Mouse (Mus musculus): ENCODE data around the gene Pde7b. TPM values are rescaled to one million over a fixed set of nuclear protein-coding genes. Genes with fewer than 3 reads are reported as not detected.

Gene Pde7b
- polyA plus RNA-seq, 1 experiment: not detected

DNA sequence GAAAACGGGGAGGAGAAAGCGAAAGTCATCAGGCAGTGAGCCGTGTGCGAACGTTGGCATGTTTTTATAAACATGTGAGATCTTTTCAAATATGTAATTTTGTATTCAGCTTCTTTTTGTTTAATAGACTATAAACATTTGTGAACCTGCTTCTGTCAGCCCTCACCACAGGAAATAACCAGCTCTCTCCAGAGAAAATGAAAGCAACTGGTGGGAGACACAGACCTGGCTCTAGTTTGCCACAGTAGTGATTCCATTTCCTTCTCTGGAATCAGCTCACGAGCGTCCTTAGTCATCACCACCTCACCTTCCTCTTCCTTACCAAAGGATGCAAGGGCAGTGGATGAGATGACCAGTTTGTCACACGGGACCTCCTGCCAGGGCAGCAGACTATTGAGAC lies 252.9 kb downstream of the Pde7b start:
- Histone ChIP-seq H3K27ac (ENCODE audit: insufficient read depth, low read depth, low read length) (no peak overlapping the region), H3K4me1 (ENCODE audit: control insufficient read depth, insufficient read depth, low read length) (peaks cover 12% of the 10 kb centered on the region), H3K4me3 (ENCODE audit: insufficient read depth, low read depth, low read length) (no peak overlapping the region)
- WGBS: 86% methylated on average over 8 of the region's 8 CpGs
- no peak for TF ChIP-seq POLR2A (IDR thresholded peaks at IDR 0.05; ENCODE audit: insufficient read depth, low read depth, low read length)

DNA sequence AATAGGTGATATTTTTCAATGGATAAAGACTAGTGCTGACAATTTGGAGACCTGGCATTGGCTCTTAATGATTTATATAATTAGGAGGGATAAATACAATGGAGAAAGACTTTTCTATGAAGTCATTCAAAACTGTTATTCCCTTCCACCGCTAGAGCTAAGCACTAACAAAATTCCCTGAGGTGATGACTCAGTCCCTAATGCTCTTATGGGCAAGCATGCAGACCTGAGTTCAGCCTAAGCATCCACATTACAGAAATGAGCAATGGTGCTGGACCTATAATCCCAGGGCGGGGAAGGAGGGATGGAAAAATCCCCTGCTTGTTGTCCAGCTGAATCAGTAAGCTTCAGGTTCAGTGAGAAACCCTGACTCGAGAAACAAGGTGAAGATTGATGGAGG lies 260.2 kb downstream of the Pde7b start:
- TF ChIP-seq POLR2A (IDR thresholded peaks at IDR 0.05; ENCODE audit: insufficient read depth, low read depth, low read length): no peak
- TF ChIP-seq CTCF (IDR thresholded peaks at IDR 0.05; ENCODE audit: insufficient read depth, low read depth, low read length): no peak
- whole genome bisulfite sequencing: 78% methylated on average over 3 of the region's 3 CpGs
- Histone ChIP-seq H3K4me3 (ENCODE audit: insufficient read depth, low read depth, low read length) (no peak overlapping the region), H3K4me1 (ENCODE audit: control insufficient read depth, insufficient read depth, low read length) (0 out of 2 replicates have a peak, but pooled peaks cover 3% of the 10 kb centered on the region), H3K27ac (ENCODE audit: insufficient read depth, low read depth, low read length) (no peak overlapping the region)

DNA sequence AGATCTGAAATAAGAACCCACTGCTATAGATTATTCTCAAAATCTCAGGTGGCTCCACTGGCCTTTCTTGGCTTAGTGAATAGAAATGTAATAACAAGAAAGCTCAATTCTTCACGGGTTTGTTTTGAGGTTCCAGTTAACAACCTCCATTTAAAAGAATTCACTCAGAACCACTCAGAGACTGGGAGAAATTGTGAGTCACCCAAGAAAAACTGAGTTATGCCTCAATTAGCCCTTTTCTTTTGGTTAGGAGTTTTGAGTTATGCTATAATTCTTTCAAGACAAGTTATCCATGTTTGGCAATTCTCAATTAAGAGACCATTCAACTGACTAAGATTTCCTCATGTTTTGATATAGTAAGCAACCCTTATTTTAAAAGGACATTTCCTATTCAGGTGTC lies 260.9 kb downstream of the Pde7b start:
- TF ChIP-seq POLR2A (IDR thresholded peaks at IDR 0.05; ENCODE audit: insufficient read depth, low read depth, low read length): no peak
- TF ChIP-seq CTCF (IDR thresholded peaks at IDR 0.05; ENCODE audit: insufficient read depth, low read depth, low read length): no peak
- Histone ChIP-seq H3K27ac (ENCODE audit: insufficient read depth, low read depth, low read length) (no peak overlapping the region), H3K4me1 (ENCODE audit: control insufficient read depth, insufficient read depth, low read length) (0 out of 2 replicates have a peak, but pooled peaks cover 3% of the 10 kb centered on the region), H3K4me3 (ENCODE audit: insufficient read depth, low read depth, low read length) (no peak overlapping the region)
- WGBS: 53% methylated on average over 1 of the region's 1 CpGs

DNA sequence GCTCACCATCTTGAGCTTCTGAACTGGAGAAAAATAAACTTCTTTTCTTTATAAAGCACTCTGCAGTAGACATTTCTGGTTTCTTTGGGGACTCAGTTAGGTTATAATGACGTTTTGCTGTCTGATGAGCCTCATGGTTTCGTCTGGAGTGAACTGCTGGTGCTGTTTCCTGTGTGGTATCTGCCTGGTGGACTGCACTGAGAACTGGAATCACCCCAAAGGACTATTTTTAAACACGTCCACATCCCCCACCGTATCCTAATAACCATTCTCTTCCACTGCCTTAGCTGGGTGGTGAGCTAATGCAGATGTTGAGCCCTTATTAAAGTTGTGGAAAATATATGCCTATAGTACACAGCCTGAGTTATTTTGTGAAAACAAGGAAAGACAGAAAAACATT lies 262.3 kb downstream of the Pde7b start:
- no peak overlapping the region for H3K27ac ChIP-seq (ENCODE audit: insufficient read depth, low read depth, low read length)
- 57% methylated on average over 4 of the region's 4 CpGs for WGBS
- no peak overlapping the region for H3K4me3 ChIP-seq (ENCODE audit: insufficient read depth, low read depth, low read length)
- 0 out of 2 replicates have a peak, but pooled peaks cover 3% of the 10 kb centered on the region for H3K4me1 ChIP-seq (ENCODE audit: control insufficient read depth, insufficient read depth, low read length)
- TF ChIP-seq POLR2A (IDR thresholded peaks at IDR 0.05; ENCODE audit: insufficient read depth, low read depth, low read length) (no peak), CTCF (IDR thresholded peaks at IDR 0.05; ENCODE audit: insufficient read depth, low read depth, low read length) (no peak)

DNA sequence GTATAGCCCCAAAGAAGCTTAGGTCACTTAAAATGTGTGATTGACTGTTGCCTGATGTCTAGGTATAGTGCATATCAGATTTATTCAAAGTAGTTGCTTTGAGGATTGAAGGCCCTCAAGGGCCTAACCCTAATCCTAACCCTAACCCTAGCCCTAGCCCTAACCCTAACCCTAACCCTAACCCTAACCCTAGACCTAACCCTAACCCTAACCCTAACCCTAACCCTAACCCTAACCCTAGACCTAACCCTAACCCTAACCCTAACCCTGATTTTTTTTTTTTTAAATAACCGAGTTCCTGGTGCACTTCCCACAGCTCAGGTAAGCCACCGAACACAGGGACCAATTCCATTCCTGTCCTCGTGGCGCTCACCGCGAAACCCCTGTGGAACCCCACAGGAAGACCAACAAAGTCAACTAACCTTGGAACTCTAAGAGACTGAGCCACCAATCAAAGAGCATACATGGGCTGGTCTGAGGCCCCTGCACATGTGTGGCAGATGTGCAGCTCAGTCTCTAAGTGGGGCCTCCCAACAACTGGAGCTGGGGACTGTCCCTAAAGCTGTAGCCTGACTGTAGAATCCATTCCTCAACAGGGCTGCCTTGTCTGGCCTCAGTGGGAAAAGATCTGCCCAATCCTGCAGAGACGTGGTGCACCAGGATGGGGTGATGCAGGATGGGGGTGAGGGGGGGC lies 265.1 kb downstream of the Pde7b start:
- no peaks in the 10 kb centered on the region for H3K4me1 ChIP-seq (ENCODE audit: control insufficient read depth, insufficient read depth, low read length)
- no peak overlapping the region for H3K4me3 ChIP-seq (ENCODE audit: insufficient read depth, low read depth, low read length)
- TF ChIP-seq CTCF (IDR thresholded peaks at IDR 0.05; ENCODE audit: insufficient read depth, low read depth, low read length): no peak
- no peak for TF ChIP-seq POLR2A (IDR thresholded peaks at IDR 0.05; ENCODE audit: insufficient read depth, low read depth, low read length)
- WGBS: 99% methylated on average over 7 of the region's 7 CpGs
- H3K27ac ChIP-seq (ENCODE audit: insufficient read depth, low read depth, low read length): no peak overlapping the region

DNA sequence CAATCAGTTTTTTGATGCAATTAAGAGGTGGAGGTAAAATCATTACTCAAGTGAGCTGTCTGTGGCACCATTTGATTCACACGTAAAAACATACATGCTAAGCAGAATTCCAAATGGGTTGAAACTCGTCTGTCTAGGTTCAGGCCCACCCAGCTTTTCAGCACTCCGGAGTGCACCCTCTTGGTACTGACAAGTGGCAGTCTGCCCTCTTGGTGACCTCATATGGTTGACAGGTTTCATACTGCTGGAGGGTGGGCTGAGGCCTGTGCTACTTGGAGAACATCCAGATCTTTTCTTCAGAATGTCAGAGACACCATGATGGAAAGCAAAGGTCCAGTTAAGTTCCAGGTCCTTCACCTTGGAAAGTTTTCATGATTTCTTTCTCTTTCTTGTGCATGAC lies 265.7 kb downstream of the Pde7b start:
- WGBS: 86% methylated on average over 3 of the region's 3 CpGs
- TF ChIP-seq CTCF (IDR thresholded peaks at IDR 0.05; ENCODE audit: insufficient read depth, low read depth, low read length): no peak
- TF ChIP-seq POLR2A (IDR thresholded peaks at IDR 0.05; ENCODE audit: insufficient read depth, low read depth, low read length): no peak

DNA sequence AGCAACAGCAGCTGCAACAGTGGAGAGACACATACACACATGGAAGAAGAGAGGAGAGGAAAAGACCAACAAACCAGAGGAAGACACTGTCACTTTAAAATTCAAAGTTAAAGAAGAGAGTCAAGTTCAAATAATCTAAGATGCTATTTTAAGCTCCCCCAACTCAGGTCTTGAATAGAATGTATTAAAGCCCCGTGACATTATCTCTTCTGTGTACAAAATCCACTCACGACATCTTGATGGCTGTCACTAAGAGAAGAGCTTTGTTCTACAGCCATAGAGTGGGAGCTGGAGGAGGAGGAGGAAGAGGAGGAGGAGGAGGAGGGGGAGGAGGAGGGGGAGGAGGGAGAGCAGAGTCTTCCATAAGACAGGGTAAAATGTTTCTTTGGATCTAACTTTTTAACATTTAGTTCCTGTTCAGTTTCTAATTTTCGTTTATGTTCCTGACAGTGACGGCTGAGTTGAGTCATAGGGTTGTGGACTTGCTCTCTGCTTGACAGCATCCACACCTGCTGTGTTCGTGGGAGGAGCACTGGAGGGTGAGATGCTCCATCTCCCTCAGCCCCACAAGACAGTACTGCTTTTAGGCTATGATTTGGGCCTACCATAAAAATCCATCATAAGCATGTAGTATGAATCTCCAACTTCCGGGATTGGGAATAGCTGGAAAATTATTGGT lies 270.4 kb downstream of the Pde7b start:
- Histone ChIP-seq H3K27ac (ENCODE audit: insufficient read depth, low read depth, low read length) (no peak overlapping the region), H3K4me1 (ENCODE audit: control insufficient read depth, insufficient read depth, low read length) (peaks cover 3% of the 10 kb centered on the region; the same call in 1 of the 2 replicates), H3K4me3 (ENCODE audit: insufficient read depth, low read depth, low read length) (no peak overlapping the region)
- TF ChIP-seq POLR2A (IDR thresholded peaks at IDR 0.05; ENCODE audit: insufficient read depth, low read depth, low read length): no peak
- TF ChIP-seq CTCF (IDR thresholded peaks at IDR 0.05; ENCODE audit: insufficient read depth, low read depth, low read length): no peak
- whole genome bisulfite sequencing: 72% methylated on average over 6 of the region's 6 CpGs

More for the DNA sequence above, 265.7 kb downstream of the Pde7b start:
- Histone ChIP-seq H3K4me3 (ENCODE audit: insufficient read depth, low read depth, low read length) (no peak overlapping the region), H3K27ac (ENCODE audit: insufficient read depth, low read depth, low read length) (no peak overlapping the region), H3K4me1 (ENCODE audit: control insufficient read depth, insufficient read depth, low read length) (peaks cover 3% of the 10 kb centered on the region; the same call in 1 of the 2 replicates)

DNA sequence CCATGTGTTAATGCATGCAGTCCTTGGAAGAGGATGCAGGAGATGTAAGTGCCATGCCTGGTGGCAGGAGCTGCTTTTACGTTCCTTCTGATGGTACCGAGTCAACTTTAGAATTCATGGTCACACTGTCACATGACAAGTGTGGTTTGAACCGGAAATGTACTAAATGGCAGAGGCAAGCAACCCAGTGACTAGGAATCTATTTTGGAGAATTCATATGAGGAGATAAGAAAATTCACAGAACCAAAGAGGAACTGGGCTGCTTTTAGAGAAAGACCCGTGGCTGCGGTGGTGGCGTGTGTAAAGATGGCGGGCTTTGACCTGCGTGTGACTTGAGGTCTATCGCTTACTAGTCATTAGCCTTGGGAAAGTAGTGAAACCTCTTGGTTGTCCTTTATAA lies 287.4 kb downstream of the Pde7b start:
- WGBS: 95% methylated on average over 9 of the region's 9 CpGs
- Histone ChIP-seq H3K4me3 (ENCODE audit: insufficient read depth, low read depth, low read length) (no peak overlapping the region), H3K4me1 (ENCODE audit: control insufficient read depth, insufficient read depth, low read length) (no peaks in the 10 kb centered on the region), H3K27ac (ENCODE audit: insufficient read depth, low read depth, low read length) (no peak overlapping the region)
- TF ChIP-seq CTCF (IDR thresholded peaks at IDR 0.05; ENCODE audit: insufficient read depth, low read depth, low read length): no peak
- no peak for TF ChIP-seq POLR2A (IDR thresholded peaks at IDR 0.05; ENCODE audit: insufficient read depth, low read depth, low read length)

DNA sequence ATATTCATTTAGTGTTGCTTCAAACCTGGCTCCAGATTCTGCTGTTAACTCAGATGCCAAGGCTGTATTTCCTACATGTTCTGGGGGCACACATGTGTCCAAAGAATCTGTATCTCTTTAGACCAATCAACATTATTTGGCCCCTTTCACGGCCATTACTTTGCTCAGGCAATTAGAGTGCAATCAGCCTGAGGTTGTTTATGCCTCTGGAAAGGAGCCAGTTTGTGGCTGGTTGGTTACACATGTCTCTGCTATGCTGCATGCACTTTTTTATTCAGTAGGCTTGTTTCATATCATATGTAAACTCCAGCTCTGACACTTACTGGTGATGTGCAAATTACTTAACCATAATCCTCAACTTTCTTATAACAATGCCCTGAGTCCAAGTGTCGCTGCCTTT lies 287.9 kb downstream of the Pde7b start:
- TF ChIP-seq CTCF (IDR thresholded peaks at IDR 0.05; ENCODE audit: insufficient read depth, low read depth, low read length) (no peak), POLR2A (IDR thresholded peaks at IDR 0.05; ENCODE audit: insufficient read depth, low read depth, low read length) (no peak)

More for the DNA sequence above, 287.9 kb downstream of the Pde7b start:
- WGBS: 76% methylated on average over 2 of the region's 2 CpGs
- Histone ChIP-seq H3K4me3 (ENCODE audit: insufficient read depth, low read depth, low read length) (no peak overlapping the region), H3K27ac (ENCODE audit: insufficient read depth, low read depth, low read length) (no peak overlapping the region), H3K4me1 (ENCODE audit: control insufficient read depth, insufficient read depth, low read length) (no peaks in the 10 kb centered on the region)
